In the genomic region with DNA sequence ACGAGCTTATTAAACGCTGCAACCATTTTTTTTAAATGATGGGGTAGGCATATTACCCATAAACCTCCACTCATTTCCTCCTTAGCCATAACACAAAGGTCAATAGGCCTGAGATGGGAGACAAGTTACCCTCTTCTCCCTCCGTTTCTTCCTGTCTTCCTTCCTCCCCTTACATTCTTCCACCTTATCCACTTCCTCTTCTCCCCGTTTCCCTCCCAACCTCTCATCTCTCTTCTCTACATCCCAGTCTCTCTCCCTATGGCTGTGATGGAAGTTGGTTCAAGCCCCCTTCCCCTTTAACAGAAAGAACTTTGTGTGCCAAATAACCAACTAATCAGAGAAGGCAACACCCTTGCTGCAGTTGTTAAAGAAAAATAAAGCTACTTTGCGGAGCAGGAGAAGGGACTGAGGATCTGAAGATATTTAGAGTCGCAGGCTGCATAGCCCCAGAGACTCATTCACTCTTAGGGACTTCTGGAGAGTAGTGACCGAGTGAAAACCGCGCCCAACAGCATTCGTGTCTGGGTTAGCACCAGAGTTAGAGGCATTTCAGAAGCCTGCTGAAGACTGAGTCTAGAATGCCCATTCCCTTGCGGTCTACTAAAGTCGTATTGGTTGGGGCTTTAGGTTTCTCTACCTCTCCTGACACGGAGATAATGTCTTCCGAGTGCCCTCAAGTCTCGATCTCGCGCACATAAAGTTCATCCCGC, we compare ENCODE assay signal across 8 mouse cellular contexts. TPM values are rescaled to one million over a fixed set of nuclear protein-coding genes. Genes with fewer than 3 reads are reported as not detected.
A peak's percentile ranks its signal among the peaks of the same experiment; 100 is the strongest.
DNase-seq lines count a peak whose midpoint lies in the region; ATAC-seq lines count a peak whose summit lies in the region.

No protein-coding gene starts in this region.

- WGBS in lung, embryonic 15.5 days, result 10% methylated on average over 18 of the region's 18 CpGs
- 9% methylated on average over 18 of the region's 18 CpGs for WGBS in forebrain, embryonic 11.5 days
- WGBS in intestine, embryonic 15.5 days, result 12% methylated on average over 18 of the region's 18 CpGs
- WGBS in neural tube, embryonic 13.5 days, result 10% methylated on average over 18 of the region's 18 CpGs

- peak overlapping the region; percentile 92 for H3K4me2 ChIP-seq in lung, embryonic 15.5 days
- H3K4me2 ChIP-seq in forebrain, embryonic 11.5 days (ENCODE audit: low read depth, low read length, severe bottlenecking), result peak overlapping the region; percentile 84
- peak overlapping the region; percentile 78 for H3K4me2 ChIP-seq in intestine, embryonic 15.5 days (replicated peaks)
- peak overlapping the region; percentile 86 for H3K4me2 ChIP-seq in neural tube, embryonic 13.5 days

- DNase-seq in lung, postnatal 36 days, result no peak
- DNase-seq in forebrain, embryonic 11.5 days (ENCODE audit: low spot score), result no peak
- no peak for DNase-seq in MN1 (ENCODE audit: low spot score)
- DNase-seq in adrenal gland, postnatal 25 days, result no peak

- peak overlapping the region; percentile 53 for H3K4me3 ChIP-seq in lung, embryonic 15.5 days
- peak overlapping the region; percentile 45 for H3K4me3 ChIP-seq in forebrain, embryonic 11.5 days (ENCODE audit: low read depth, low read length)
- H3K4me3 ChIP-seq in intestine, embryonic 15.5 days (replicated peaks), result peak overlapping the region; percentile 42
- H3K4me3 ChIP-seq in neural tube, embryonic 13.5 days, result peak overlapping the region; percentile 81

- H3K9ac ChIP-seq in lung, embryonic 15.5 days, result 0 out of 2 replicates have a peak overlapping the region, but pooled peaks have one; percentile 5
- H3K9ac ChIP-seq in forebrain, embryonic 11.5 days (ENCODE audit: low read length), result peak overlapping the region; percentile 39; the same call in 1 of the 2 replicates
- H3K9ac ChIP-seq in intestine, embryonic 15.5 days, result 0 out of 2 replicates have a peak overlapping the region, but pooled peaks have one; percentile 15
- peak overlapping the region; percentile 77 for H3K9ac ChIP-seq in neural tube, embryonic 13.5 days

- H3K9me3 ChIP-seq in lung, embryonic 15.5 days, result no peaks in the 10 kb centered on the region
- H3K9me3 ChIP-seq in forebrain, embryonic 11.5 days (ENCODE audit: control insufficient read depth, low read length), result no peaks in the 10 kb centered on the region
- H3K9me3 ChIP-seq in intestine, embryonic 15.5 days, result no peaks in the 10 kb centered on the region
- H3K9me3 ChIP-seq in neural tube, embryonic 13.5 days, result no peaks in the 10 kb centered on the region

- peaks cover 87% of the 10 kb centered on the region for H3K27me3 ChIP-seq in lung, embryonic 15.5 days
- H3K27me3 ChIP-seq in forebrain, embryonic 11.5 days (ENCODE audit: control insufficient read depth, insufficient read depth, low read length), result peaks cover 72% of the 10 kb centered on the region
- H3K27me3 ChIP-seq in intestine, embryonic 15.5 days (replicated peaks), result peaks cover 78% of the 10 kb centered on the region
- peaks cover 23% of the 10 kb centered on the region for H3K27me3 ChIP-seq in neural tube, embryonic 13.5 days

- ATAC-seq in lung, embryonic 15.5 days (ENCODE audit: borderline replicate concordance, extremely low read depth, low FRiP score, low TSS enrichment), result no peak
- ATAC-seq in forebrain, embryonic 11.5 days (replicated peaks; ENCODE audit: low FRiP score), result no peak
- ATAC-seq in intestine, embryonic 15.5 days, result no peak
- ATAC-seq in neural tube, embryonic 13.5 days (ENCODE audit: low read depth), result no peak
- no peak for ATAC-seq in erythroblast, adult 5-6 weeks (replicated peaks; ENCODE audit: low FRiP score, poor library complexity, severe bottlenecking)

- peaks cover 36% of the 10 kb centered on the region for H3K4me1 ChIP-seq in lung, embryonic 15.5 days
- H3K4me1 ChIP-seq in forebrain, embryonic 11.5 days (replicated peaks; ENCODE audit: control insufficient read depth, insufficient read depth, low read length), result peaks cover 13% of the 10 kb centered on the region
- peaks cover 25% of the 10 kb centered on the region for H3K4me1 ChIP-seq in intestine, embryonic 15.5 days (replicated peaks)
- peaks cover 61% of the 10 kb centered on the region for H3K4me1 ChIP-seq in neural tube, embryonic 13.5 days (replicated peaks)

- H3K27ac ChIP-seq in lung, embryonic 15.5 days, result no peak overlapping the region
- H3K27ac ChIP-seq in forebrain, embryonic 11.5 days (ENCODE audit: low read depth, low read length), result no peak overlapping the region
- H3K27ac ChIP-seq in intestine, embryonic 15.5 days, result no peak overlapping the region
- peak overlapping the region; percentile 79 for H3K27ac ChIP-seq in neural tube, embryonic 13.5 days (replicated peaks)

- no peaks in the 10 kb centered on the region for H3K36me3 ChIP-seq in lung, embryonic 15.5 days
- no peaks in the 10 kb centered on the region for H3K36me3 ChIP-seq in forebrain, embryonic 11.5 days (ENCODE audit: control insufficient read depth, insufficient read depth, low read length)
- no peaks in the 10 kb centered on the region for H3K36me3 ChIP-seq in intestine, embryonic 15.5 days
- H3K36me3 ChIP-seq in neural tube, embryonic 13.5 days, result no peaks in the 10 kb centered on the region

RNA-seq across cellular contexts. Expression of a gene that starts 0.9 kb away (rescaled TPM):
- polyA plus RNA-seq in lung, embryonic 15.5 days (2015; fragmentation: Nextera tagmentation; extraction: Ambion mirVana), result 10.5 and 12.4 TPM in 2 replicates
- polyA plus RNA-seq in forebrain, embryonic 11.5 days (2014; fragmentation: Nextera tagmentation; extraction: Ambion mirVana), result 17.5 and 21.3 TPM in 2 replicates
- 9.5 and 12.1 TPM in 2 replicates for polyA plus RNA-seq in intestine, embryonic 15.5 days (2015; fragmentation: Nextera tagmentation; extraction: Ambion mirVana)
- 182 and 184 TPM in 2 replicates for polyA plus RNA-seq in neural tube, embryonic 13.5 days (2015; fragmentation: Nextera tagmentation; extraction: Ambion mirVana)
- total RNA-seq in erythroblast, adult 5-6 weeks (2015; ENCODE audit: low replicate concordance), result not detected in 2 replicates
- 0.68 TPM in 1 of 2 replicates, not detected in the other for total RNA-seq in erythroblast, adult 5-6 weeks (2017; ENCODE audit: low replicate concordance)
- 18.3 and 25.6 TPM in 2 replicates for total RNA-seq in adrenal gland, postnatal 25 days (2021)

Comparison
In these comparisons a context has a peak if more than half of its experiments do, and no peak if none do; other contexts are left out.
1. H3K9ac ChIP-seq: peak in every context shown above with its lines; median percentile 77 in neural tube, embryonic 13.5 days; 39 in forebrain, embryonic 11.5 days; 15 in intestine, embryonic 15.5 days; 5 in lung, embryonic 15.5 days.